Mouse (Mus musculus): ENCODE measurements around the gene Tmem242. TPM values are rescaled to one million over a fixed set of nuclear protein-coding genes. Genes with fewer than 3 reads are reported as not detected.

Gene Tmem242
- 35.7 and 36.2 TPM in 2 replicates for polyA plus RNA-seq (2012)

GRCm38 (mm10) chr17:5440159-5440971 lies at the start of gene Tmem242:
TSS of gene Tmem242 (minus strand) at chr17:5440259.

GRCm38 (mm10) chr17:5418545-5418944 lies 21.5 kb downstream of the Tmem242 start, which contains the start of gene Ldhal6b:
TSS of gene Ldhal6b (minus strand) at chr17:5418767.

Other genes starting within 250 kb of the Tmem242 start
- 0.13 and 0.28 TPM in 2 replicates for gene Ldhal6b, start 21.5 kb downstream of the Tmem242 start, polyA plus RNA-seq (2012)
- 8.7 and 11.4 TPM in 2 replicates for gene Zdhhc14, start 52.3 kb upstream of the Tmem242 start, polyA plus RNA-seq (2012)